Mouse (Mus musculus): ENCODE measurements around the gene Fli1.

Gene Fli1

DNA sequence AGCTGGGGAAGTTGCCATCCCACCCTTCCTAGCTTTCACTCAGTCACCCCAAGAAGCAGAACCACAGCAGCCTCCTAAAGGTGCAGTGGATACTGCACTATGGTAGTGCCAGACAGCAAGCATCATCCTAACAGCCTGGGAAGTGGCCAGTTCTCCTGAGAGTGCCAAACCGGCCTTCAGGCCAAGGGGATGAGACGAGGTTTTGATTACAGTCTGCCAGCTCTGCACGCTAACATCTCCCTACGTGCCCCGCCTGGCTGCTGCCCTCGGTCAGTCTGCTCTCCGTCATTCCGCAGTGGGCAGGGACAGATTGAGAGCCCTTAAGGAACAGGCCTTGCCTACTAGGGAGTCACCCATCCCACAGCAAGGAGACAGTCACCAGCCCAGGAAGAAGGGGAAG, 75.8 kb downstream of the Fli1 start:
- Histone ChIP-seq H3K36me3 (ENCODE audit: control insufficient read depth, insufficient read depth, low read length, poor library complexity, severe bottlenecking) (peaks cover 19% of the 10 kb centered on the region), H3K27me3 (ENCODE audit: control insufficient read depth, insufficient read depth, low read length, poor library complexity, severe bottlenecking) (no peaks in the 10 kb centered on the region)
- DNase-seq (ENCODE audit: low read depth, low spot score), result no peak

GRCm38 (mm10) chr9:32456707-32457106, 86.0 kb downstream of the Fli1 start:
- Histone ChIP-seq H3K36me3 (ENCODE audit: control insufficient read depth, insufficient read depth, low read length, poor library complexity, severe bottlenecking) (peaks cover 27% of the 10 kb centered on the region; the same call in 1 of the 2 replicates), H3K27me3 (ENCODE audit: control insufficient read depth, insufficient read depth, low read length, poor library complexity, severe bottlenecking) (no peaks in the 10 kb centered on the region)
- DNase-seq (ENCODE audit: low read depth, low spot score), result peak; percentile 47

DNA sequence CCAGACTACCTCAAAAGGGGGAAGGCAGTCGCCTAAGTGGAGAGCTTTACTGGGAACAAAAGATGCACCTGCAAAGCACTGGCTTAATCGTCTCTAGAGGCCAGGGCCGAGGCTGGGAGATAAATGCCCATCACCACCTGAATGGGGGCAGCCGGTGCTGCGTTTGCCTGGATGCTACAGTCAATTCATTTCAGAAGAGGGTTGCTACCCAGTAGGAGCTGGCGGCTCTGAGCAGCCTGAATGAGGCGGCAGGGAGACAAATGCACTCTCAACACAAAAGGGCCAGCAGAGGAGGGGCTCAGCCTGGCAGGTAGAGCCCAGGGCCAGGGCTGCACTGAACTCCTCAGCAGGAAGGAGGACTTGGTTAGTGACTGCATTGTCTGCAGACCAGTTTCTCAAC, 92.5 kb downstream of the Fli1 start:
- no peak for DNase-seq (ENCODE audit: low read depth, low spot score)
- no peaks in the 10 kb centered on the region for H3K27me3 ChIP-seq (ENCODE audit: control insufficient read depth, insufficient read depth, low read length, poor library complexity, severe bottlenecking)
- H3K36me3 ChIP-seq (ENCODE audit: control insufficient read depth, insufficient read depth, low read length, poor library complexity, severe bottlenecking), result peaks cover 8% of the 10 kb centered on the region

- H3K27me3 ChIP-seq (ENCODE audit: control insufficient read depth, insufficient read depth, low read length, poor library complexity, severe bottlenecking), result no peaks in the 10 kb centered on the region
- no peak for DNase-seq (ENCODE audit: low read depth, low spot score)
These were observed 93.9 kb downstream of the Fli1 start for GRCm38 (mm10) chr9:32448766-32449165.

DNA sequence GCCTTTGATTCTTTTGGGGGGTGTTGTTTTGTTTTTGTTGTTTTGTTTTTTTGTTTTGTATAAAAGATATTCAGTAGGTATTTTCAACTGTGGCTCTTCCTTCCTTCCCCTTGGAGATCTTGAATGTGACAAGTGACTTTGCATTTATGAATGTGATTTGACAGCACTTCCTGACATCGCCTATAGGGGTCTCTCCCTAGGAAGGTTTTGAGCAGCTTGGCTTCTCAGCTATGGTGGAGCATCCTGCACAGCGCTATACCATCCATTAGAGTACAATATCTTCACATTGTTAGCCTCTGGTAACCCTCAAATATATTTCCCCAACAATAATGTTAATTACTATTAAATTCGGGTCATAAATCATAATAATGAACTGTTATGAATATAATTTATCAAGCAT, 96.9 kb downstream of the Fli1 start:
- Histone ChIP-seq H3K36me3 (ENCODE audit: control insufficient read depth, insufficient read depth, low read length, poor library complexity, severe bottlenecking) (peaks cover 6% of the 10 kb centered on the region), H3K27me3 (ENCODE audit: control insufficient read depth, insufficient read depth, low read length, poor library complexity, severe bottlenecking) (no peaks in the 10 kb centered on the region)
- DNase-seq (ENCODE audit: low read depth, low spot score), result peak; percentile 73

More at GRCm38 (mm10) chr9:32448766-32449165, 93.9 kb downstream of the Fli1 start:
- H3K36me3 ChIP-seq (ENCODE audit: control insufficient read depth, insufficient read depth, low read length, poor library complexity, severe bottlenecking), result peaks cover 6% of the 10 kb centered on the region

DNA sequence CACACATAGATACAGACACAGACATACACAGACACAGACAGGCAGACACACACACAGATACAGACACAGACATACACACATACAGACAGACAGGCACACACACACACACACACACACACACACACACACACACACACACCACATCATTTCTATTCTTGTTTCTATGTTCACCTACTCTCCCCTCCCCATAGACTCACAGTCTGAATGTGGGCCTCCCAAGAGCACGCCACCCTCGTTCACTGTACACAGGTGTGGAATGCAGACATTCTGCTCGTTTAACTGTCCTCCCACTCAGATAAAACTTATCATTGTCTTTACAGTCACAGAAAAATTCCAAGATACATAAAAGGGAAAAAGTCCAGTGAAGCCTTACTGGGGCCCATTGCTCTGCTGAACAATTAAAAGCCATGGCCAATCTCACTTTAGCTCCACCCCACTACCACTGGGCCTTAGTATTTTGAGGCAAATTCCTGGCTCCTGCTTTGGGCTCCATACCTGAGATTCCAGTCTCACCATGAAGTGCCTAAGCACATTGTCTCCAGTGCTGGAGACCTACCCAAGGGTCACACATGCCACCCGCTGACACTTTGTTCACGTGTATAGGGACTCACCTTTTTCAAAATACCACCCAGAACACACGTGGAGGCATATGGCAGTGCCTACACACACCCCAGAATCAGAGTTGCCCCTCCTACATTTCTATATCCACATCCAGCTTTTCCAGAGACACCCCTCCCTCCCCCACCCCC, 98.0 kb downstream of the Fli1 start:
- Histone ChIP-seq H3K36me3 (ENCODE audit: control insufficient read depth, insufficient read depth, low read length, poor library complexity, severe bottlenecking) (peaks cover 5% of the 10 kb centered on the region), H3K27me3 (ENCODE audit: control insufficient read depth, insufficient read depth, low read length, poor library complexity, severe bottlenecking) (no peaks in the 10 kb centered on the region)
- DNase-seq (ENCODE audit: low read depth, low spot score), result no peak

DNA sequence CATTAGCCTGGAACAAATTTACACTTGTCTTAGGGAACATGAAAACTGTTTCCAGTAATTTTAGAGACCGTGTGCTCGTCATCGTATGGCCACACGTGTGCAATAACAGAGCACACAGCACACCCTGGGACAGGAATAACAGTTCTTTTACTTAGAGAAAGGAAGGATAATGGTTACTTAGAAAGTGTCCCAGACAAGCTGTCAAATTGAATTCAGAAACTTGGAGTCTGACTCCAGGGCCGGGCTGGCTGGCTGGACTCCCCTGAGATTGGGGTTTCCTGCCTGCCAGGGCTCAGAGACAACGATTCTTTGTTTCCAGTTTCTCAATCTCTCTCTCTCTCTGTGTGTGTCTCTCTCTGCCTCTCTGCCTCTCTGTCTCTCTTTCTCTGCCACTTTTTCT, 98.8 kb downstream of the Fli1 start:
- no peak for DNase-seq (ENCODE audit: low read depth, low spot score)
- H3K36me3 ChIP-seq (ENCODE audit: control insufficient read depth, insufficient read depth, low read length, poor library complexity, severe bottlenecking), result peaks cover 5% of the 10 kb centered on the region
- no peaks in the 10 kb centered on the region for H3K27me3 ChIP-seq (ENCODE audit: control insufficient read depth, insufficient read depth, low read length, poor library complexity, severe bottlenecking)

- no peak for DNase-seq (ENCODE audit: low read depth, low spot score)
- H3K27me3 ChIP-seq (ENCODE audit: control insufficient read depth, insufficient read depth, low read length, poor library complexity, severe bottlenecking), result no peaks in the 10 kb centered on the region
- peaks cover 5% of the 10 kb centered on the region for H3K36me3 ChIP-seq (ENCODE audit: control insufficient read depth, insufficient read depth, low read length, poor library complexity, severe bottlenecking)
These were observed 99.5 kb downstream of the Fli1 start for GRCm38 (mm10) chr9:32443115-32443514.

- Histone ChIP-seq H3K36me3 (ENCODE audit: control insufficient read depth, insufficient read depth, low read length, poor library complexity, severe bottlenecking) (peaks cover 13% of the 10 kb centered on the region), H3K27me3 (ENCODE audit: control insufficient read depth, insufficient read depth, low read length, poor library complexity, severe bottlenecking) (no peaks in the 10 kb centered on the region)
- no peak for DNase-seq (ENCODE audit: low read depth, low spot score)
These were observed 108.1 kb downstream of the Fli1 start for GRCm38 (mm10) chr9:32434241-32435213.

GRCm38 (mm10) chr9:32431061-32431460, 111.6 kb downstream of the Fli1 start:
- Histone ChIP-seq H3K36me3 (ENCODE audit: control insufficient read depth, insufficient read depth, low read length, poor library complexity, severe bottlenecking) (peaks cover 25% of the 10 kb centered on the region), H3K27me3 (ENCODE audit: control insufficient read depth, insufficient read depth, low read length, poor library complexity, severe bottlenecking) (no peaks in the 10 kb centered on the region)
- DNase-seq (ENCODE audit: low read depth, low spot score), result no peak

- no peak for DNase-seq (ENCODE audit: low read depth, low spot score)
- H3K36me3 ChIP-seq (ENCODE audit: control insufficient read depth, insufficient read depth, low read length, poor library complexity, severe bottlenecking), result peaks cover 44% of the 10 kb centered on the region
- no peaks in the 10 kb centered on the region for H3K27me3 ChIP-seq (ENCODE audit: control insufficient read depth, insufficient read depth, low read length, poor library complexity, severe bottlenecking)
These were observed 117.3 kb downstream of the Fli1 start for GRCm38 (mm10) chr9:32425321-32425720.

- Histone ChIP-seq H3K36me3 (ENCODE audit: control insufficient read depth, insufficient read depth, low read length, poor library complexity, severe bottlenecking) (peaks cover 26% of the 10 kb centered on the region), H3K27me3 (ENCODE audit: control insufficient read depth, insufficient read depth, low read length, poor library complexity, severe bottlenecking) (no peaks in the 10 kb centered on the region)
- DNase-seq (ENCODE audit: low read depth, low spot score), result no peak
These were observed 122.0 kb downstream of the Fli1 start for GRCm38 (mm10) chr9:32420711-32421110.

GRCm38 (mm10) chr9:32417466-32418116, 125.1 kb downstream of the Fli1 start:
- no peak for DNase-seq (ENCODE audit: low read depth, low spot score)
- Histone ChIP-seq H3K27me3 (ENCODE audit: control insufficient read depth, insufficient read depth, low read length, poor library complexity, severe bottlenecking) (no peaks in the 10 kb centered on the region), H3K36me3 (ENCODE audit: control insufficient read depth, insufficient read depth, low read length, poor library complexity, severe bottlenecking) (peaks cover 10% of the 10 kb centered on the region)

- Histone ChIP-seq H3K27me3 (ENCODE audit: control insufficient read depth, insufficient read depth, low read length, poor library complexity, severe bottlenecking) (no peaks in the 10 kb centered on the region), H3K36me3 (ENCODE audit: control insufficient read depth, insufficient read depth, low read length, poor library complexity, severe bottlenecking) (peaks cover 2% of the 10 kb centered on the region; the same call in 1 of the 2 replicates)
- DNase-seq (ENCODE audit: low read depth, low spot score), result no peak
These were observed 126.7 kb downstream of the Fli1 start for GRCm38 (mm10) chr9:32415952-32416351.
